Mouse (Mus musculus) heart, postnatal 10 days (tissue): ENCODE results near the gene Trim14. TPM values are rescaled to one million over a fixed set of nuclear protein-coding genes. Genes with fewer than 3 reads are reported as not detected.

ENCODE experiments used
- DNase-seq, 2 experiments: peaks; one replicate each; pipeline ENCODE4 v3.0.0; 2021
- intact Hi-C: fragments of 180-260 bp; cut with DNase I; formaldehyde crosslinking; loops from one replicate; pipeline ENCODE4 v1.15.1; 2025
- total RNA-seq, 2 experiments: library from RNA; stranded (reverse); gene quantifications; 2 replicates each; pipeline ENCODE4 v1.2.3; 2021

Trim14 gene
- total RNA-seq, 2 experiments from 2014 or later = 0.79 to 0.84 TPM

- DNase-seq = peak; percentile 31 to 41
Measured at GRCm38 (mm10) chr4:46563847-46564246, 27.9 kb upstream of the Trim14 start.

GRCm38 (mm10) chr4:46562841-46563240 is 26.9 kb upstream of the Trim14 start:
- intact Hi-C loops = no loop called here
- no peak for DNase-seq

More at GRCm38 (mm10) chr4:46563847-46564246, 27.9 kb upstream of the Trim14 start:
- intact Hi-C loops = no loop called here

GRCm38 (mm10) chr4:46562037-46562436 is 26.1 kb upstream of the Trim14 start:
- intact Hi-C loops = no loop called here
- no peak for DNase-seq

GRCm38 (mm10) chr4:46560069-46560705 is 24.2 kb upstream of the Trim14 start:
- intact Hi-C loops = no loop called here
- DNase-seq = no peak

GRCm38 (mm10) chr4:46558672-46559667 is 23.0 kb upstream of the Trim14 start:
- no peak for DNase-seq
- intact Hi-C loops = no loop called here

- intact Hi-C loops = no loop called here
- no peak for DNase-seq
Measured at GRCm38 (mm10) chr4:46556933-46557332, 21.0 kb upstream of the Trim14 start.

GRCm38 (mm10) chr4:46555762-46556161 is 19.8 kb upstream of the Trim14 start:
- intact Hi-C loops = no loop called here
- no peak for DNase-seq

GRCm38 (mm10) chr4:46554295-46555069 is 18.5 kb upstream of the Trim14 start:
- intact Hi-C loops = no loop called here
- DNase-seq = peak in 1 of 2 experiments; percentile 20

GRCm38 (mm10) chr4:46553864-46554263 is 17.9 kb upstream of the Trim14 start:
- intact Hi-C loops = no loop called here
- peak; percentile 29 to 37 for DNase-seq

GRCm38 (mm10) chr4:46550406-46550805 is 14.5 kb upstream of the Trim14 start:
- no peak for DNase-seq
- intact Hi-C loops = no loop called here

GRCm38 (mm10) chr4:46549979-46550378 is 14.0 kb upstream of the Trim14 start:
- intact Hi-C loops = no loop called here
- DNase-seq = no peak

- no peak for DNase-seq
Measured at GRCm38 (mm10) chr4:46546709-46547108, 10.8 kb upstream of the Trim14 start.

GRCm38 (mm10) chr4:46545498-46545897 is 9.6 kb upstream of the Trim14 start:
- intact Hi-C loops = no loop called here

More at GRCm38 (mm10) chr4:46546709-46547108, 10.8 kb upstream of the Trim14 start:
- intact Hi-C loops = no loop called here

GRCm38 (mm10) chr4:46544313-46544712 is 8.4 kb upstream of the Trim14 start:
- peak in 1 of 2 experiments; percentile 24 for DNase-seq
- intact Hi-C loops = no loop called here

More at GRCm38 (mm10) chr4:46545498-46545897, 9.6 kb upstream of the Trim14 start:
- DNase-seq = no peak

GRCm38 (mm10) chr4:46543366-46544050 is 7.6 kb upstream of the Trim14 start:
- DNase-seq = no peak
- intact Hi-C loops = no loop called here

- intact Hi-C loops = no loop called here
- no peak for DNase-seq
Measured at GRCm38 (mm10) chr4:46541707-46542106, 5.8 kb upstream of the Trim14 start.

GRCm38 (mm10) chr4:46539167-46539566 is 3.2 kb upstream of the Trim14 start:
- no peak for DNase-seq
- intact Hi-C loops = loop anchor here (10.0 kb wide), 1 partner anchor 116 kb away; the partner anchor contains the start of gene Tbc1d2

GRCm38 (mm10) chr4:46535094-46535830 is 679 bp downstream of the Trim14 start:
- intact Hi-C loops = loop anchor here (10.0 kb wide), 1 partner anchor 120 kb away; the partner anchor contains the start of gene Tbc1d2
- no peak for DNase-seq
